Mouse (Mus musculus): ENCODE data around the gene Serp2.

- TF ChIP-seq EP300 (IDR thresholded peaks at IDR 0.05; ENCODE audit: low read depth) (no peak), CTCF (IDR thresholded peaks at IDR 0.05; ENCODE audit: low read depth) (no peak)
These were observed 73.0 kb downstream of the Serp2 start for GRCm38 (mm10) chr14:76483701-76484100.
